Mouse (Mus musculus) megakaryocyte-erythroid progenitor cell, adult 5-6 weeks (primary cell): ENCODE results near the gene Ankrd23. TPM values are rescaled to one million over a fixed set of nuclear protein-coding genes. Genes with fewer than 3 reads are reported as not detected.

Source experiments
- ATAC-seq: replicated peaks from 2 replicates; pipeline ENCODE4 v1.8.0; 2016; ENCODE audit warnings: mild to moderate bottlenecking, inconsistent platforms; ENCODE audit not compliant: severe bottlenecking, poor library complexity, low FRiP score, low TSS enrichment
- total RNA-seq, 2 experiments: library from RNA; stranded (forward) in 1 of 2; stranded (reverse) in 1 of 2; fragments of 200-1000, 215-1000 nt in 1 of 2; fragments of >200 nt in 1 of 2; fragmentation: Nextera tagmentation in 1 of 2; gene quantifications; 2 replicates each; pipeline ENCODE4 v1.2.3; 2014 to 2017

Ankrd23 gene
- total RNA-seq, 2 experiments from 2014 or later = 2.5 to 8.3 TPM

DNA sequence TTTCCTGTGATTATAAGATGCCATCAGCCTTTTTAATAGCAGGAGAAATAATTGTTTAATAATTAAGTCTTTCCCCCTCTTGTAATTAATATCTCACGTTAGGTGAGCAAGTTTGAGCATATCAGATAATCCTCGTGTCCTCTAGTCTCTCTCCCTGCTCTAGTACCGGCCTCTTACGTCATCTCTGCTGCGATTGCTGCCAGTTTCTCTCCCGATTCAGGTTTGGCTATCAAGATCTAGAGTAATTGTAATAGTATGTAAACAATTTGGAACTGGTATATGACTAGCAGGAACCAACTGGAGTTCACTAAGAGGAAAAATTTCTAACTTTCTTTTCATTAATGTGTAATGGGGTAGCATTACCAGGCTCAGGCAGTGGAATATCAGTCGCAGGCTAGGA, 51.6 kb downstream of the Ankrd23 start:
- no peak for ATAC-seq

DNA sequence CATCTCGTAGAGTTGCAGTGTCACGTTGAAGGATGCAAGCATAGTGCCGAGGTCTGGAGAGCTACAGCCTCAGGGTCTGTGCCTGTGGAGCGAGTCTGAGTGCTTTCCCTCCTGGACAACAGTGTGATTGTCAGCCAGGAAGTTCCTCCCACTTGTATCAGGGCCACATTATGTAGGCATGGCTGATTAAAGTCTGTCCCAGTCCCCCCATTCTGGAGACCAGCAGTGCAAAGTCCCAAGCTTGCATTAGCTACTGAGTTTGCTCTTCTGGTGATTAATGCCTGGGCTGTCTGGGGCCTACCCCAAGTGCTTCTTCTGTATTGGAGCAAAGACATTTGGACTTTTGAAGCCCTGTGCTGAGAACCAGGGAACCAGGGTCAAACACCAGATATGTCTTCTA, 52.9 kb downstream of the Ankrd23 start:
- no peak for ATAC-seq

Other genes with a start within 250 kb of the Ankrd23 start
- gene Arid5a, start 229.2 kb downstream of the Ankrd23 start, total RNA-seq (2014; fragmentation: Nextera tagmentation) = 6.0 and 7.6 TPM in 2 replicates
- 3.2 and 4.3 TPM in 2 replicates for gene Arid5a, start 229.2 kb downstream of the Ankrd23 start, total RNA-seq (2017)
- gene Kansl3, start 167.7 kb downstream of the Ankrd23 start, total RNA-seq (2014; fragmentation: Nextera tagmentation) = 42.5 and 46.3 TPM in 2 replicates
- gene Kansl3, start 167.7 kb downstream of the Ankrd23 start, total RNA-seq (2017) = 24.6 and 50.0 TPM in 2 replicates
- gene Fer1l5, start 164.6 kb downstream of the Ankrd23 start, total RNA-seq (2014; fragmentation: Nextera tagmentation) = not detected in 2 replicates
- not detected in 2 replicates for gene Fer1l5, start 164.6 kb downstream of the Ankrd23 start, total RNA-seq (2017)
- gene Lman2l, start 91.6 kb downstream of the Ankrd23 start, total RNA-seq (2014; fragmentation: Nextera tagmentation) = 9.3 and 13.5 TPM in 2 replicates
- 1.8 and 7.4 TPM in 2 replicates for gene Lman2l, start 91.6 kb downstream of the Ankrd23 start, total RNA-seq (2017)
- 2.7 and 3.3 TPM in 2 replicates for gene Cnnm4, start 65.3 kb downstream of the Ankrd23 start, total RNA-seq (2014; fragmentation: Nextera tagmentation)
- gene Cnnm4, start 65.3 kb downstream of the Ankrd23 start, total RNA-seq (2017) = 2.6 and 3.0 TPM in 2 replicates
- gene Cnnm3, start 25.0 kb downstream of the Ankrd23 start, total RNA-seq (2014; fragmentation: Nextera tagmentation) = 12.6 and 15.9 TPM in 2 replicates
- gene Cnnm3, start 25.0 kb downstream of the Ankrd23 start, total RNA-seq (2017) = 8.3 and 8.8 TPM in 2 replicates
- 2.4 TPM in 1 of 2 replicates, not detected in the other for gene Gm42417, start 2.5 kb upstream of the Ankrd23 start, total RNA-seq (2014; fragmentation: Nextera tagmentation)
- gene Gm42417, start 2.5 kb upstream of the Ankrd23 start, total RNA-seq (2017) = 0.61 TPM in 1 of 2 replicates, not detected in the other
- gene Ankrd39, start 10.6 kb upstream of the Ankrd23 start, total RNA-seq (2014; fragmentation: Nextera tagmentation) = 7.7 and 9.3 TPM in 2 replicates
- gene Ankrd39, start 10.6 kb upstream of the Ankrd23 start, total RNA-seq (2017) = 3.1 and 4.0 TPM in 2 replicates
- gene Sema4c, start 21.5 kb upstream of the Ankrd23 start, total RNA-seq (2014; fragmentation: Nextera tagmentation) = 0.17 and 1.6 TPM in 2 replicates
- gene Sema4c, start 21.5 kb upstream of the Ankrd23 start, total RNA-seq (2017) = 0.50 and 0.70 TPM in 2 replicates
- not detected in 2 replicates for gene Fam178b, start 146.3 kb upstream of the Ankrd23 start, total RNA-seq (2014; fragmentation: Nextera tagmentation)
- gene Fam178b, start 146.3 kb upstream of the Ankrd23 start, total RNA-seq (2017) = not detected in 2 replicates
- 728 and 806 TPM in 2 replicates for gene Cox5b, start 154.6 kb upstream of the Ankrd23 start, total RNA-seq (2014; fragmentation: Nextera tagmentation)
- gene Cox5b, start 154.6 kb upstream of the Ankrd23 start, total RNA-seq (2017) = 1,234 and 1,237 TPM in 2 replicates
- not detected in 2 replicates for gene 4933424G06Rik, start 173.3 kb upstream of the Ankrd23 start, total RNA-seq (2014; fragmentation: Nextera tagmentation)
- gene 4933424G06Rik, start 173.3 kb upstream of the Ankrd23 start, total RNA-seq (2017) = not detected in 2 replicates
- 45.8 and 49.2 TPM in 2 replicates for gene Actr1b, start 177.5 kb upstream of the Ankrd23 start, total RNA-seq (2014; fragmentation: Nextera tagmentation)
- 49.1 and 51.1 TPM in 2 replicates for gene Actr1b, start 177.5 kb upstream of the Ankrd23 start, total RNA-seq (2017)
- 2.5 and 3.9 TPM in 2 replicates for gene Zap70, start 224.9 kb upstream of the Ankrd23 start, total RNA-seq (2014; fragmentation: Nextera tagmentation)
- 1.3 and 1.7 TPM in 2 replicates for gene Zap70, start 224.9 kb upstream of the Ankrd23 start, total RNA-seq (2017)